Mouse (Mus musculus) thymus, postnatal 4 days (tissue): ENCODE results near the gene Gmds.

ENCODE experiments used
- DNase-seq: peaks from one replicate; pipeline ENCODE4 v3.0.0; 2021

Gmds gene

GRCm38 (mm10) chr13:31864786-31865185, 473.8 kb downstream of the Gmds start:
- DNase-seq: no peak

DNA sequence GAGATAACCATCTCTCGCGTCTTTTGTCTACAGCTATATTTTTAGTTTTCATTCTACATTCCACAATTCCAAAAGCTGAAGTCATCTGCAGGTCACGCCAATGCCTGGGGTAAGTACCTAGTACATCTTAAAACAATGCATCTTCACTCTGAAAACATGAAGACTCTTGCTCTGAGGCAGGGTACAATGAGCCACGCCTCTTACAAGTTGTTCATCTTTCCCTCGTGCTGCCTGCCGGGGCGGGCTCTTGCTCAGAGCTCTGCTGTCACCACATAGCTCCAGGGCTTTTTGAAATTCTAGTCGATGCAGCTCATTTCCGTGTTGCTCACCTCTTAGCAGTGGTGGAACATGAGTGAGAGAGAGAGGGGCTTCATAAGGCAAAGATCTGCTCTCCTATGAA, 475.1 kb downstream of the Gmds start:
- DNase-seq: no peak

- no peak for DNase-seq
Observed at GRCm38 (mm10) chr13:31860200-31860599, 478.3 kb downstream of the Gmds start.

GRCm38 (mm10) chr13:31854000-31854399, 484.5 kb downstream of the Gmds start:
- DNase-seq: no peak

DNA sequence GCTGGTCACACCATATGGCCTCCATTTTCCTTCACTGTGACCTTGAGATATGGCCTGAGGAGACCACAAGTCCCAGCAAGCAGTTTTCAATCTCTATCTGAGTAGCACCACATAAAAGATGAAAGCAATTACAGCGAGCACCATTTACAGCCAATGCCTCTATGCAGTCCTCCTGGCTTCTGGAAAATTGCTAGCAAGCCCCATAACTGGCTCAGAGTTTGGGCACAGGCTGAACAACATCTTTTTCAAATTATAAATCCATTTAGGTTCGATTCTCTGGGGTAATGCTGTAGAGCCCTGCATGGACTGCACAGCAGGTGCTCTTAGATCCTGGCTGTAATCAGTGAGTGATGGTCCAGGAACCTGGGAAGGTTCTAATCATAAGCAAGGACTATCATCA, 485.0 kb downstream of the Gmds start:
- DNase-seq: no peak

DNA sequence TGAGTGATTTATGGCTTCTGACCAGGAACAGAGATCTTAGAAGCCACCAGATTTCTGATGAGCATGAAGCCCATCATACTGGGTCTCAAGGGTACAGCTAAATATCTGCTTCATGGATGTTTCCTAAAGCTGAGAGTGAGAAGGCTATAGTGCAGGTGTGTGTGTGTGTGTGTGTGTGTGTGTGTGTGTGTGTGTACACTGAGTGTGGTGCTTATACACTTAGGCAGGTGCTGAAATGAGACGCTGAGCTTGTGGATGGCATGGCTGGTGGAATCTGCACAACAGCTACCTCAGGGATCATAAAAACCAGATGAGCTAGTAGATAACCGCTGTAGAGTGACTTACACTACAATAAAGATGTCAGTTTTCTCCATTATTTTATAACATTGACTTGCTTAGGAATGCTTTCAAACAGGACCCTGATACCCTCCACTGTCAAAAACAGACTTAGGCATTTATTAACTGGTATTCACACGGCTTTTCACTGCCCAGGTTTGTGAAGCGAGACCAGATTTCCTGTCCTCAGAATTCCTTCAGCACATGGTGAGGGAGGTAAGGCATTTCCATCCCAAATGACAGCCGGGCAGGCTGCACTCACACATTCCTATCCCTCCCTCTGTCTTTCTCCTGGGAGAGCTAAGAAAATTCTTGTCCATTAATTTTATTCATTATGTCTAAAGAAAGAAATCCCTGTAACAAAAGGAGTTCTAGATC, 489.1 kb downstream of the Gmds start:
- DNase-seq: no peak

DNA sequence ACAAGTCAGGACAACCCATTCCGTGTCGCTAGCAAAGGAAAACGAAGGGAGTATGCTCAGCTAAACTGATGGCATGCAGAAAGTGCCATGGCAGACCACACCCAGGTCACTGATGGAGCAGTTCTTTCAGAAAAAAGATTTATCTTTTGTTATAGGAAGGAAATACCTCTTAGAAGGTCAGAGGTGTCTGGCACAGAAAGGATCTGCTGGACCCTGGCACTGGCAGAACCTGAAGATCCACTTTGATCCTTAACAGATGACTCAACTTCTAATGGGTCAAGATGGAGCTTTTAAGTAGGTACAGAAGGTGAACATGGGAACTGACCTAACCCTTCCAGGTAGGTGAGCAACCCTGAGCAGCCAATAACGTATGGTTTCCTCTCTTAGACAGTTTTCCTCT, 502.7 kb downstream of the Gmds start:
- no peak for DNase-seq

DNA sequence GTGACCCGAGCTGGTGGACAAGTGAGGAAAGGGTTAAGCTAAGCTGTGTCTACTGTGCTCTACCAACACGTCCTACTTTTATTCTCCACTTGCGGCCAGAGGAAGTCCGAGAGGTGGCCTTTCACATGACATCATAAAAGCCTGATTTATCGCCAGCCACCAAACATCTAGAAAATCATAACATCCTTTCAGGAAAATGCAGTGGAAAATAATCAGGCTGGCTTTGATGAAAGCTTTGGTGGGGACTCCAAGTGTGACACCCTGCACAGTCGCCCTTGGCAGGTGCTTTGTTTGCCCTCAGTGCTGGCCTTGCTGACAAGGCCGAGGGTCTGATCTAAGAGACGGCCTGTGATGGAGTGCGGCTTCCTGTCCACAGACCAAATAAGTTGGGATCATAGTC, 508.2 kb downstream of the Gmds start:
- DNase-seq: no peak

DNA sequence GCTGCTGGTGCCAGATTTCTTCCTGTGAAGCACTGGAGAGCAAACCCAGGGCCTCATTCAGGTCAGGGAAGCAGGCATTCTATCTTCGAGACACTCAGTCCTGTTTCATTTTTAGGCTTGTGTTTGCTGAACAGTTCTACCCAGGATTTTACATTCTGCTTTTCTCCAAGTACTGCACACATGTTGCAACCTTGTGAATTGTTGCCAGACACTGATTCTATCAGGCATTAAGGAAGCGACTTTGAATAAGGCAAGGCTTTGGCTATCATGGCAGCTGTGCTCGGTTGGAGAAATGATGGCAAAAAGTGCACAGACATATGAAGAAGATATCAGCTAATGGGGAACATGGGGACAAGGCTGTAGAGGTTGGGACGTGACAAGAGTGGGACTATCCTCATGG, 510.1 kb downstream of the Gmds start:
- DNase-seq: no peak

- DNase-seq: no peak
Observed at GRCm38 (mm10) chr13:31827820-31828332, 510.7 kb downstream of the Gmds start.

DNA sequence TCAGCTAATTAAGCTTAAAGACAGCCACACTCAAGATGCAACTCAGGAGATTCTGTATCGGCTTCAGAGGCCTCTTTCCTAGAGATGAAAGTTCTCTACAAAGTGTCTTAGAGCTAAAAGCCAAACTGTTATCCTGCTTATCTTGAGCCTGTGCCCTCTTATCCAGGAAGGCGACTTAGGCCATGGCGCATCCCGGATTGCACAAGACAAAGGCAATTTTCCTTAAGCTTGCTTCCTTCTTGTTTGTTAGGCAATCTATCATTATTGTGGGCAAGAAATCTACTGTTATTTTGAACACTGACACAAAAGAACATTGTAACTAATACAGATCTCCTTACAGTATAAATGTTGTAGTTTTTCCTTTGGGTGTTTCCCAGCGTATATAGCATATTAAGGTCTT, 511.4 kb downstream of the Gmds start:
- DNase-seq: no peak

GRCm38 (mm10) chr13:31825180-31825579, 513.4 kb downstream of the Gmds start:
- no peak for DNase-seq

DNA sequence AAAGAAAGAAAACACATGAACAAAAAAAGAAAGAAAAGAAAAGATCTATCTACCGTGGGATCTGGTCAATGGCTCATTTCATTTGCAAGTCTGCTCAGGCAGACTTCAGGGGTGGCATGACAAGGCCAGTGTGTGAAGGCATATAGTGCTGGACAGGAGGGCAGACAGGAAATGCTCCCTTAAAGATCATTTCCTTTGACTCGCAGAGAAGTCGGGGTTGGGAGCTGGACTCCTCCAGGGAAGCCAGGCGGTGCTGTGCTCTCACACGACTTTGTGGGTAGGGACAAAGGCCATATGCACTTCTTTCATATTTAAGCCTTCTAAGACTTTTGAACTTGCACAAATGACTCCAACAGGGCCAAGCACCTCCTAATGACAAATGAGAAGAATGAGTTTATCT, 515.2 kb downstream of the Gmds start:
- no peak for DNase-seq

DNA sequence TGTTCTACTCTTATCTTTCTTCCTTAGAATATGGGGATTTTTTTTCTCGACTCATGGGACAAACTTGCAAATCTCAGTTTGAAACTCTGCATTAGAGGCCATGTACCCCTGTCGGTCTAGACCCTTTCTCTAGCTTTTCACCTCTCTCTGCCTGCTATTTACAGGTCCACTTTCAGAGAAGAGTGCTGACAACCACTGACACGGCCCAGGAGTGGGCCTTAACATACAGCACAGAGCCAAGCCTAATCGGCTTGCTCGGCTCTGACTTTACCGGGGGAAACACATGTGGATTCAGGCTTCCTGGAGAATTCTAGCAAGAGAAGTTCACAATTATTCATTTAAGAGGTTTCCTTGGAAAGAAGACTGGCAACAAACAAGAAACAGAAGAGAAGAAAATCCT, 517.5 kb downstream of the Gmds start:
- no peak for DNase-seq

GRCm38 (mm10) chr13:31820587-31821017, 517.9 kb downstream of the Gmds start:
- DNase-seq: no peak

- DNase-seq: no peak
Observed at GRCm38 (mm10) chr13:31819664-31820405, 518.7 kb downstream of the Gmds start.

DNA sequence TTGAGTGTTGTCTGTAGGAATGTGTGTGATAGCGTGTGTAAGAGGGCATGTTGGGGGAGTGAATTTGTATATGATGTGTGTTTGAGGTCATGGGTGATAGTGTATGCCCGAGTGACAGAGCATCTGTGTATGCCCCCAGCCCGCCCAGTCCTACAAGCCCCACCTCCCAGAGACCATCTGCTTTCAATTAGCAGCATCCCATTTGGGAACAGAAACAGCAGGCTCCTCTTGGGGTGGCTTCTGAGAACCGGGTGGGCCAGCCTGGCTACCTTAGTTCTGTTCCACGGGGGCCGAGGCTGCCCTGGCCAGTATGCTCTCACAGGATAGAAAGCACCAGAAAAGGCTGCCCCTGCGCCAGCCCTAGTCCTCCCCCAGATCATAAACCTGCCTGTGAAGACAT, 520.2 kb downstream of the Gmds start:
- no peak for DNase-seq

- DNase-seq: no peak
Observed at GRCm38 (mm10) chr13:31815383-31816003, 523.0 kb downstream of the Gmds start.

- no peak for DNase-seq
Observed at GRCm38 (mm10) chr13:31812701-31813100, 525.8 kb downstream of the Gmds start.

DNA sequence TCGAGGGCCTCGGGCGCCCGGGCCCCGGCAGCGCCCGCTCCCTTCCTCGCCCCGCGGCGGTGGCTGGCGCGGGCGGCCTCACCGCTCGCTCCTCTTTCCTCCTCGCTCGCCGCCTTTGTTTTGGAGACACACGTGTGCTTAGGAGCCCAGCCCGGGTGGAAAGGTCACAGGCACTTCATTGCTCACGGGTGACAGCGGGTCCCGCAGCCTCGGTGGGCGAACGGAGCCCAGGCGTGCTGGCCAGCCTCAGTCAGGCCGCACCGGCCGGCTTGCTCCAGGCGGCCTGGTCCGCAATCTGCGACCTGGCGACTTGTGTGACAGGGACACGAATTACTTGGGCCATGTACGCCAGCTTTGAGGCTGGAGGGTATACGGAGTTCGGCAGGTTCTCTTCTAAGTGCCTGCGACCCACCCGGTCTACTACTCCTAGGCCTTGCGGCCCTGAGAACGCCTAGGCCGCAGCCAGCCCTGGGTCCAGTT, 527.0 kb downstream of the Gmds start:
- DNase-seq: no peak

GRCm38 (mm10) chr13:31810693-31811541, 527.6 kb downstream of the Gmds start:
- peak; percentile 27 for DNase-seq

DNA sequence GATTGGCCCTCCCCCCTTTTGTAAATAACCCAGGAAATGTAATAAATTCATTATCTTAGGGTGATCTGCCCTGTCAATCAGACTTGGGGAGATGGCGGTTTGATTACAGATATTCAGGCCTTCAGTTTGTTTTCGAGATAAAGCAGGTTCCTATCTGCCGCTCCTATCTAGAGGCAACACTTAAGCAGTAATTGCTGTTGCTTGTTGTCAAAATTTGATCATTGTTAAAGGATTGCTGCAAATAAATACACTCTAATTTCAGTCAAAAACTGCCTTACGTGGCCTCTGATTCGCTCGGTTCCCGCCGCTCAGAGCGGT, 528.2 kb downstream of the Gmds start:
- no peak for DNase-seq

DNA sequence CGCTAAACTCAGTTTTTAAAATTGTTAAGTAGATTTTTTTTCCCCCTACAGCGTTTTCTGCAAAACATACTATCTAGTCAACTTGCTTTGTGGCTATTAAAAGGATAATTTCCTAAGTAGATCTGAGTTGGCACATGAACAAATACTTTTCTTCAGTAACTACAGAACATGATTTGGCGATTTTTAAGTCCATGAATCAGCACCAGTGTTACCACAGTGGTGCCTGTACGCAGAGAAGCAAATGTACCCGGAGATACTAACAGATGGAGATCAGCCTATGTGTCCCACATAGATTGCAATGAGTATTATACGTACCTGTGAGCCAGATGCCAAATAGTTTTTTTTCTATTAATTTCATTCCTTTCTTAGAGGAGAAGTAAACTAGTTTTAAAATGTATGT, 528.8 kb downstream of the Gmds start:
- DNase-seq: no peak
